Mouse (Mus musculus) ovary, adult 18-20 months (tissue): ENCODE results near the gene 1700029P11Rik.

ENCODE experiments used
- DNase-seq: peaks from one replicate; pipeline ENCODE4 v3.0.0; 2022; ENCODE audit warnings: low spot score, mixed read lengths

1700029P11Rik gene

GRCm38 (mm10) chr15:82014745-82015391 lies 34.5 kb downstream of the 1700029P11Rik start:
- DNase-seq: no peak

GRCm38 (mm10) chr15:82015392-82016100 lies 35.2 kb downstream of the 1700029P11Rik start:
- DNase-seq: no peak

GRCm38 (mm10) chr15:82016101-82016808 lies 35.9 kb downstream of the 1700029P11Rik start:
- DNase-seq: peak; percentile 97

GRCm38 (mm10) chr15:82016830-82017229 lies 36.5 kb downstream of the 1700029P11Rik start:
- DNase-seq: no peak

- DNase-seq: no peak
Measured at GRCm38 (mm10) chr15:82017461-82017860, 37.1 kb downstream of the 1700029P11Rik start.

GRCm38 (mm10) chr15:82019288-82019687 lies 38.9 kb downstream of the 1700029P11Rik start:
- DNase-seq: no peak

- DNase-seq: peak; percentile 28
Measured at GRCm38 (mm10) chr15:82022535-82023088, 42.3 kb downstream of the 1700029P11Rik start.

- DNase-seq: no peak
Measured at GRCm38 (mm10) chr15:82023965-82024635, 43.8 kb downstream of the 1700029P11Rik start.

- no peak for DNase-seq
Measured at GRCm38 (mm10) chr15:82027276-82027675, 46.9 kb downstream of the 1700029P11Rik start.

GRCm38 (mm10) chr15:82027726-82028125 lies 47.4 kb downstream of the 1700029P11Rik start:
- no peak for DNase-seq
